Mouse (Mus musculus) liver, embryonic 13.5 days (tissue): ENCODE measurements around the gene Apol6. TPM values are rescaled to one million over a fixed set of nuclear protein-coding genes. Genes with fewer than 3 reads are reported as not detected.

Source experiments
- polyA plus RNA-seq: library from polyadenylated mRNA; unstranded; fragments of >200 nt; fragmentation: Nextera tagmentation; extraction: Ambion mirVana; gene quantifications from 2 replicates; pipeline ENCODE4 v1.2.1, GENCODE M21; 2015

The Apol6 gene
- polyA plus RNA-seq, 1 experiment from 2014 or later: 0.36 TPM

Other genes with a start within 250 kb of the Apol6 start
- 6.4 and 7.6 TPM in 2 replicates for gene Zfp251, start 173.3 kb upstream of the Apol6 start, polyA plus RNA-seq
- 2.8 and 3.0 TPM in 2 replicates for gene Zfp7, start 165.5 kb upstream of the Apol6 start, polyA plus RNA-seq
- gene Gm49527, start 165.4 kb upstream of the Apol6 start, polyA plus RNA-seq: not detected in 2 replicates
- gene Zfp647, start 119.3 kb upstream of the Apol6 start, polyA plus RNA-seq: 1.5 and 1.6 TPM in 2 replicates
- gene 1110038F14Rik, start 96.2 kb upstream of the Apol6 start, polyA plus RNA-seq: 27.3 and 31.4 TPM in 2 replicates
- 0.39 and 0.98 TPM in 2 replicates for gene Mb, start 5.9 kb downstream of the Apol6 start, polyA plus RNA-seq